Mouse (Mus musculus) testis, adult 2 months (tissue): ENCODE results near the gene Car12.

Source experiments
- CTCF ChIP-seq: fragments of 200-500 bp; IDR thresholded peaks from 2 replicates; pipeline ENCODE4 v1.5.1; 2012; ENCODE audit warnings: low read depth, mild to moderate bottlenecking, inconsistent platforms, low read length, moderate library complexity; ENCODE audit not compliant: control insufficient read depth, insufficient read depth, insufficient replicate concordance
- POLR2A ChIP-seq: fragments of 200-500 bp; IDR thresholded peaks from 2 replicates; pipeline ENCODE4 v1.6.1; 2012; ENCODE audit warnings: low read depth, mild to moderate bottlenecking, inconsistent platforms, low read length, moderate library complexity; ENCODE audit not compliant: control insufficient read depth

- TF ChIP-seq CTCF (no peak), POLR2A (no peak)
These were observed 10.5 kb upstream of the Car12 start for GRCm38 (mm10) chr9:66703002-66703401.
